Mouse (Mus musculus) layer of hippocampus, postnatal 10 days (tissue): Measurements from ENCODE around the gene Gng7. TPM values are rescaled to one million over a fixed set of nuclear protein-coding genes. Genes with fewer than 3 reads are reported as not detected.

Experiments
- DNase-seq, 2 experiments: peaks; one replicate each; pipeline ENCODE4 v3.0.0; 2021; ENCODE audit warnings: low spot score in 2 of 2
- total RNA-seq, 2 experiments: library from RNA; stranded (reverse); gene quantifications; 2 replicates each; pipeline ENCODE4 v1.2.3; 2021

Gng7 gene
- total RNA-seq, 2 experiments from 2014 or later = 145 to 156 TPM

DNA sequence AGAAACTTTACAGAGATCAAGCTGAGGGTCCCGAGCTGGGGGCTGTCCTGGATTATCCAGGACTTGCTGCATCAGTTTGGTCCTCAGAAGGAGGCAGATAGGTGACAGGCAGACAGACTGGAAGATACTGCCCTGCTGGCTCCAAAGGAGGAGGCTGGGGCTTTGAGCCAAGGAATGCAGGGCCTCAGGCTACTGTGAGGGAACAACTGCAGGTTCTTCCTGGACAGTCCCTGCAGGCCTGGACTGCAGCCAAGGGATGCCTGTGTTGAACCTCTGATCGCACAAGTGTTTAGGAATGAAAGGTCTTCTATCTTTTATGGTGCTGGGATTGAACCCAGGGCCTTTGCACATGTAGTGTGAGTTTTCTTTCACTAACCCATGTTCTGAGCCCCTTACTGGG lies 66.9 kb downstream of the Gng7 start:
- DNase-seq = no peak

- no peak for DNase-seq
Observed at GRCm38 (mm10) chr10:80946684-80947437, 67.9 kb downstream of the Gng7 start.

DNA sequence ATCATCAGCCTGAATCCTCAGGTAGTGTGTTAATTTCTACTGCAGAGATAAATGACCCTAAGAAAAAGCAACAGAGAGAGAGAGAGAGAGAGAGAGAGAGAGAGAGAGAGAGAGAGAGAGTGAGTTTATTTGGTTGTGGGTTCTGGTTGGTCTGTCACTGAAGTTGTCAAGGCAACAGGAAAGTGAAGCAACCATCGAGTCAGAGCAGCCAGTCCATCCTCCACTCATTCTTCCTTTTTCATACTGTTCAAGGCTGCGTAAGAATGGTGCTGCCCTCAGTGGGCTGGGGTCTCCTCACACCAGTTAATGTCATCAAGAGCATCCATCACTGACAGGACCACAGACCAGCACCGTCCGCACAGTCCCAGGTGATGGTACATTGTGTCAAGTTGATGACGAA lies 70.5 kb downstream of the Gng7 start:
- no peak for DNase-seq

- no peak for DNase-seq
Observed at GRCm38 (mm10) chr10:80943701-80944100, 71.0 kb downstream of the Gng7 start.

DNA sequence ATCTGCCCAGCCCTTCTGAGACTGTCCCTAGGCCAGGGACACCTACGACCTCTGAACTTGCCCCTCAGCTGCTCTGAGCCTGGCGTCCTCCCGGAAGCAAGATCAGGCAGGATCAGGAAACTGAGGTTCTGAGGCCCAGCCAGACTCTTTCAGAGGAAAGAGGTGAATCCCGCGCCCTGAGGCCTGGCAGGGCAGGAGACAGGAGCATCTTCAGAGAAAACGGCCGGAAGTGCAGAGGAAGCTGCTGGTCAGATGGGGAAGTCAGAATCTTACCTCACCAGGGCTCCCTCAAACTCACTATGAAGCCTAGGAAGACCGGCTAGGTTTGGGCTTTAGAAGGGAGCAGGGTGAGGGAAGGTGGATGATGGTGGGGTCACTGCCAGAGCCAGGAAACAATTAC lies 71.8 kb downstream of the Gng7 start:
- no peak for DNase-seq

DNA sequence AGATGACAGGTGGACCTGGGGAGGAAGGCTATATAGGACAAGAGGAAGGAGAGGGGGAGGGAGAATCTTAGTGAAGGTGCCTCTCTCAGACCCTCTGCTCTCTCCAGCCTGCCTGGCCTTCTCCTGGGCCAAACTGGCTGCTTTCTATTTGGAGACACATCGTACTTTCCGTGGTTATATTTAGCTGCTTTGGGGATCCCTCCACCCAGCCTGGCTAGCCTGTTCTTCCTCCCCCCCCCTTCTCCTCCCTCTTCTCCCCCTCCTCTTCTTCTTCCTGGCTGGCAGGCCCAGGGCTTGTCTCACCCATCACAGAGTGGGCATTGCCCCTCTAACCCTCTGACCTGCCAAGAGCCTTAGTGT lies 73.8 kb downstream of the Gng7 start:
- DNase-seq = no peak

- DNase-seq = no peak
Observed at GRCm38 (mm10) chr10:80940320-80940987, 74.3 kb downstream of the Gng7 start.

- peak; percentile 72 to 80 for DNase-seq
Observed at GRCm38 (mm10) chr10:80939671-80940070, 75.1 kb downstream of the Gng7 start.

DNA sequence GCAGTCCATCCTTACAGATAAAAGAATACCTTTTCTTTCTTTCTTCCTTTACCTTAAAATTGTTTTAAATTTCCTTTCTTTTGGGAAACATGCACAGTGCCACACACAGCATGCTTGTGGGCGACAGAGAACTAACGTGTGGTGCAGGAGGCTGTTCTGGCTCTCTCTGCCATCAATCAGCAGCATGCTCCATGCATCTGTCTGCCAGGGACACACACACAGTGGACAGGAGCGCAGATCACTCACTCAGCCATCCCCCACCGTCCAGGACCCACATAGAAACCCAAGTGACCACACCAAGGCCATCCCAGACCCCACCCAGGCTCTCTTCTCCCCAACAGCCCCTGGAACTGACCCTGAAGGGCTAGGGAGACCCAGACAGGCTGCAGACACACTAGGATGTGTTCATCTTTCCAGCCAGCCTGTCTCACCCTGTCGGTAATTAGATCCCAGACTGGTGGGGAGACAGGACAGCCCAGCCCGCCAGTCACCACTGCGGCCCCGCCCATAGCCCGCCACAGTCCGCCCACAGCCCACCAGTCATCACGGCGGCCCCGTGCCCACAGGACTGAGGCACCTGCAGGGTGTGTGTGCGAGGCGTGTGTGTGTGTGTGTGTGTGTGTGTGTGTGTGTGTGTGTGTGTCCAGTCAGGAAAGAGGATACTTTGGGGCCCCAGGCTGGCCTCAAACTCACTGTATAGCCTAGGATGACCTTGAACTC lies 75.8 kb downstream of the Gng7 start:
- peak in 1 of 2 experiments; percentile 42 for DNase-seq

DNA sequence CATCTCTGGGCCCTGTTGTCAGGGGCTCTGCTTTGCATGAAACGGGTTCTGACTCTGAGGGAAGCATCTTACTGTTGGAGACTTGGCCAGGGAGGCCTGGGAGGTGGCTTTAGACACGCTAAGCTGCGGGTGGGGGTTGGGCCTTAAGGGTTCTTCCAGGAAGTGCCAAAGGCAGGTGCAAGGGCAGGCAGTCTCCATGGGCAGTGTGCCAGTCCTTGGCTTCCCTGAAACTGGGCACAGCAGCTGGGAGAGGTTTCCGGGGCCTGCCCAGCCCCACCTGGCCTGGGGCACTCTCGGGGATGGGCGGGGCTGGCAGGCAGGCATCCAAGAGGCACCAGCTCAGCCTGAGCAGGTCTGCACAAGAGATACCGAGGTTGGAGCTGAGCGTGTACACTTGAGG lies 77.1 kb downstream of the Gng7 start:
- no peak for DNase-seq

- no peak for DNase-seq
Observed at GRCm38 (mm10) chr10:80936810-80937164, 78.0 kb downstream of the Gng7 start.

- peak; percentile 71 to 81 for DNase-seq
Observed at GRCm38 (mm10) chr10:80936135-80936809, 78.5 kb downstream of the Gng7 start.

GRCm38 (mm10) chr10:80935698-80936097 lies 79.0 kb downstream of the Gng7 start:
- DNase-seq = no peak

GRCm38 (mm10) chr10:80935241-80935640 lies 79.5 kb downstream of the Gng7 start:
- no peak for DNase-seq

GRCm38 (mm10) chr10:80934136-80934985 lies 80.4 kb downstream of the Gng7 start:
- DNase-seq = no peak

DNA sequence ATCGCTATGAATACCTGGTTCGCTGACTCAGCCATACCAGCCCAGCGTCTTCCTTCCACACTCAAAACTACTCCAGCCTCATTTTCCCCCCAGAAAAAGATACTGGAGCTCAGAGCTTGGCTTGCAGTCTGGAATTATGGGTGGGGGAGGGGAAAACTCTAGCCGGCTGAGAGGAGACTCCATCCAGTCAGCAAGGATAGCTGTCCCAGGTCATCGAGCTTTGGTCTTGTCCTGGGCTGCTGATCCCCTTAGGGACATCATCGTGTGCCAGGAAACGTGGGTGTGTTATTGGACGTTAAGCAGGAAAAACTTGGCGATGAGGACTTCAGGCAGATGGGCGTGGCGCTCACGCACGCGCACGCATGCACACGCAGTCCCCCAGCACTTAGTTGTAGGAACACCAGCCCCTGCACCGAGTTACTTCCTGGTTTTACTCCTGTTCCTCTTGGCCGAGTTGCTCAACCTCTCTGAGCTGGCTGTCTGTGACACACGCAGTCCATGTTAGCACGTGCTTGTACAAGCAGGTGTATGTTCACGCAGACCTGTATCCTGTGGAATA lies 81.2 kb downstream of the Gng7 start:
- peak in 1 of 2 experiments; percentile 45 for DNase-seq

DNA sequence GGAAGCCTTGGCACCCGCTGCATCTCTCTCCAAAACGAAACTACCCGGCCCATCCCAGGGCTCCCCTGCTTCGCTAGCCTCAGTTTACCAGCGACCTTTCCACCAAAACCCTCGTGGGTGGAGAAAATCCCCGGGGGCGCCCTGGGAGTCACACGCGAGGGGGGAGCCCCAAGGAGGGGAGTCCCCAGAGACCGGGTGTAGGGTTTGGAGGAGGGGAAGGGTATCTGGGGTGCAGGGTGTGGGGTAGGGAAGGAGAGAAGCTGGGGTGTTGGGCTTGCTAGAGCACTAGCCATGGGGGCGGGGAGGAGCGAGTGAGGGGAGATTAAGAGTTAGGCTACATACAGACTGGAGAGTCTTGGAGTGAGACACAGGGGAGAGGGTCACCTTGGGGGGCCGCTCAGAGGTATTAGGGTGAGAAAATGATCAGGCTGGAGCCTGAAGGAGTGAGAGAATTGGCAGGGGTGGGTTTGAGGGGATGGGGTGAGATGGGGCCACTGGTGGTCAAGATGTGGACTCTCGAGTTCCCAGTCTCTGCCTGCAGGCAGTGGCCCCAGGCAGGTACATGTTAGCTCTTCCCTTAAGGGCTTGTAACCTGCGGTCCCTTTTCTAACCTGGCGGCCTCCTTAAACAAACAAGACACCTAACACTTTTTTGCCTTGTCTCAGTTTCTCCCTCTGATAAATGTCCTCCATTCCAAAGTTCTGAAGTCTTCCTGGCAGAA lies 81.9 kb downstream of the Gng7 start:
- no peak for DNase-seq

DNA sequence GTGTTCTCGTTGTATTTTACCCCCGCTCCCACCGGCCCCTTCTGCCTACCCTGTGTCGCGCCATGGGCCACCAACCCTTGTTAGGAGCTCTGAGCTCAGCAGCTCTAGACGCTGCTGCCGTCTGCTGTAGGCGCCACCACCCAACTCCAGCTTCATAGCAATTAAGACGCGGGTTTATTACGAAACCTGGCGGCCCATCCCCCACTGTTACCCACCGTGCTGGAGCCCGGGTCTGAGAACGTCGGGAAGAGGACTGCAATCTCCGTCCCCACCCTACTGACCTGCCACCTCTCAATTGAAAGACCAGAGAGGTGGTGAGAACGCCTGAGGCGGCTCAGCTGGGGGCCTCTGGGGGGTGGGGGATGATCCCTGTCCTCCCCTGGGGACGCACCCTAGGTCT lies 82.5 kb downstream of the Gng7 start:
- DNase-seq = peak; percentile 43 to 60

GRCm38 (mm10) chr10:80931695-80932094 lies 83.0 kb downstream of the Gng7 start:
- no peak for DNase-seq

GRCm38 (mm10) chr10:80931153-80931671 lies 83.5 kb downstream of the Gng7 start:
- peak in 1 of 2 experiments; percentile 49 for DNase-seq
